Mouse (Mus musculus) kidney, adult 2 months (tissue): ENCODE results near the gene Itgav.

Source experiments
- CTCF ChIP-seq: fragments of 200-500 bp; conservative IDR thresholded peaks from 2 replicates; pipeline ENCODE4 v1.5.1; 2011; ENCODE audit warnings: low read depth, mild to moderate bottlenecking, control low read depth, low read length, moderate library complexity, mixed read lengths; ENCODE audit not compliant: insufficient read depth, insufficient read length
- POLR2A ChIP-seq: fragments of 200-500 bp; IDR thresholded peaks from one replicate; pipeline ENCODE4 v1.6.1; 2011; ENCODE audit warnings: low read depth, low read length, control low read depth

- TF ChIP-seq POLR2A, result no peak
- TF ChIP-seq CTCF, result no peak; the same call in 1 of the 2 replicates
Measured at GRCm38 (mm10) chr2:83698484-83698883, 25.7 kb upstream of the Itgav start.
